Mouse (Mus musculus) forebrain, embryonic 12.5 days (tissue): ENCODE results near the gene Gcnt1. TPM values are rescaled to one million over a fixed set of nuclear protein-coding genes. Genes with fewer than 3 reads are reported as not detected.

Experiments used
- polyA plus RNA-seq: library from polyadenylated mRNA; unstranded; fragments of >200 nt; fragmentation: Nextera tagmentation; extraction: Ambion mirVana; gene quantifications from 2 replicates; pipeline ENCODE4 v1.2.1, GENCODE M21; 2016

The Gcnt1 gene
- polyA plus RNA-seq, 1 experiment from 2014 or later: 2.3 TPM

Other genes with a start within 250 kb of the Gcnt1 start
- 95.0 and 95.1 TPM in 2 replicates for gene Rfk, start 21.2 kb upstream of the Gcnt1 start, polyA plus RNA-seq